Mouse (Mus musculus): ENCODE measurements around the gene Clasp2. TPM values are rescaled to one million over a fixed set of nuclear protein-coding genes. Genes with fewer than 3 reads are reported as not detected.
"Not testable (repeated sequence)": the region's sequence is repeated elsewhere in the genome, so short reads cannot be mapped to it uniquely, and the experiment has no call there.

The Clasp2 gene
- total RNA-seq, 2 experiments from 2014 or later = 147 to 243 TPM

GRCm38 (mm10) chr9:113813086-113813485 lies 71.8 kb downstream of the Clasp2 start:
- no peak for DNase-seq (ENCODE audit: low spot score in 2 of 2)

- DNase-seq (ENCODE audit: low spot score in 2 of 2) = peak in 1 of 2 experiments; percentile 26
Measured at GRCm38 (mm10) chr9:113815836-113816235, 74.6 kb downstream of the Clasp2 start.

- no peak for DNase-seq (ENCODE audit: low spot score in 2 of 2)
Measured at GRCm38 (mm10) chr9:113822150-113822549, 80.9 kb downstream of the Clasp2 start.

- no peak for DNase-seq (ENCODE audit: low spot score in 2 of 2)
Measured at GRCm38 (mm10) chr9:113828719-113829118, 87.4 kb downstream of the Clasp2 start.

- DNase-seq (ENCODE audit: low spot score in 2 of 2) = no peak
Measured at GRCm38 (mm10) chr9:113830219-113830618, 88.9 kb downstream of the Clasp2 start.

- no peak for DNase-seq (ENCODE audit: low spot score in 2 of 2)
Measured at GRCm38 (mm10) chr9:113833481-113833880, 92.2 kb downstream of the Clasp2 start.

- no peak for DNase-seq (ENCODE audit: low spot score in 2 of 2)
Measured at GRCm38 (mm10) chr9:113837001-113837400, 95.7 kb downstream of the Clasp2 start.

DNA sequence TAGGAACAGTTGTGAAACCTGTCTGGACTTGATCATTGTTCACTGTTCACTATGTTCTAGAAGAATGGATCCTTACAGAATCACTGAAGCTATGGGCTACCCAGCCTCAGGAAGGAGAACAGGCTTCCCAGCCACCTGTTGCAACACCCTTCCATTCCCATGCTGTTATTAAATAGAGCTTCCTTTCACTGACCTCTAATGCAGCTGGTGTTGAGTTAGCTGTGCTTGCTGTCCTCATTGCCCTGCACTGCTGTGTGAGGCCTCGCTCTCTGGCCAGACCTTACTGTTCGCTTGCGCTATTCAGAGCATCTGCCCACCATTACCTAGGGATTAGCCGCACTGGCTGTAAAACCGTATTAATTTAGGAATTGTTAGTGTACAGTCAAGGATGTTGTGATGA lies 96.2 kb downstream of the Clasp2 start:
- DNase-seq (ENCODE audit: low spot score in 2 of 2) = no peak

DNA sequence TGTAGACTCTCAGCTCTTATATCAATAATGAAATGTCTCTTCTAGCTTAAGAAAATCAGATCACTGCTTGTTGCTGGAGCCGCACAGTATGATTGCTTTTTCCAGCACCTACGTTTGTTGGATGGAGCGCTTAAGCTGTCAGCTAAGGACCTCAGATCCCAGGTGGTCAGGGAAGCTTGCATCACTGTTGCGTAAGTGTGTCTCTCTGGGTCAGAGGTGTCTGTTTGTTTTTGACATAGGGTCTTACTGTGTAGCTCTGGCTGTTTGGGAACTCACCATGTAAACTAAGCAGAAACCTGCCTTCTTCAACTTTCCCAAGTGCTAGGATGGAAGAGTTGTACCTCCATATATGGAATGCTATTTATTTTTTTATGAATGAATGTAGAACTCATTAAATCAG lies 102.8 kb downstream of the Clasp2 start:
- DNase-seq (ENCODE audit: low spot score in 2 of 2) = no peak

DNA sequence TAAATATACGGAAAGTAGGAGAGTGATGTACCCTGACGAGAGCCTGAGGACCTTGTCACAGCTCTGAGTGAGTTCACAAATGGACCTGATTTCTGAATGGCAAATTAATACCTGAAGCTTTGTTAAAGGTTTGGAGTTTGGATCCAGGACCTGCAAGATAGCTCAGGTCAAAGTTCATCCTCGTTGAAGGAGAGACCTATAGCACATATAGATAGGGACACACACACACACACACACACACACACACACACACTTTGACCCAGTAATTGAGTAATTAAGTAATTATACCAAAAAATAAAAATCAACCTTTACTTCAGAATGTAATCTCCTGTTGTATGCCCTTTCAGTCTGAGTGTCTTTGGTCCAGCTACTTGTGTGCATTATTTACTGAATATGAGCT lies 114.2 kb downstream of the Clasp2 start:
- DNase-seq (ENCODE audit: low spot score in 2 of 2) = no peak

DNA sequence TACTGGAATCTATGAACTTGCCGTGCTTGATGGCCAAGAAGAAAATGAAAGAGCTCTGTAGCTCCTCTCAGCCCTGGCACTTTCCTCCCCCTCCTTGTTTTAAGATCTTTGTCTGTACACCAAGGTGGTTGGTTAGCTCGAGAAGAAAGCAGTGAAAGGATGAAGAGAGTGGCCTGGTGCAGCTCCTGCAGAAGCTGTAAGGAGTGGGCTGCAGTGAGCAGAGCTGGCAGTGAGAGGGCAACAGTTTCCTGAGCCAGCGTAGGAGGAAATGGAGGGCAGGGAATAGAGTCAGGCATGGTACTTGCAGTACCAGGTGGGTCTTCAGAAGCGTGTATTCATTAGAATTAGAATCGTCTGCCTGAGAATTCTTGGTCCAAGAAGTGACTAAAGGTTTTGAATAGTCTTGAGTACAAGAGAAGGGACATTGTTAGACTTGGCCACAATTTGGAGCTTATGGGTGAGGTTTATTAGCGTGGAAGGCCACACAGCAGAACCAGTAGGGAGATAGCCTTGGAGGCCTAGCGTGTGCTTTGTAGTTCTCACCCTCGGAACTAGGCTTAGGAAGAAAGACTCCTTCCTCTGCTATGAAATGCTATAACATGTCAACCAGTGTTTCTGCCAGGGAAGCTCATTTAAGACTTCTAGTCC lies 116.1 kb downstream of the Clasp2 start:
- no peak for DNase-seq (ENCODE audit: low spot score in 2 of 2)

- no peak for DNase-seq (ENCODE audit: low spot score in 2 of 2)
Measured at GRCm38 (mm10) chr9:113857929-113858440, 116.7 kb downstream of the Clasp2 start.

- DNase-seq (ENCODE audit: low spot score in 2 of 2) = peak in 1 of 2 experiments; percentile 56
Measured at GRCm38 (mm10) chr9:113859420-113859819, 118.1 kb downstream of the Clasp2 start.

DNA sequence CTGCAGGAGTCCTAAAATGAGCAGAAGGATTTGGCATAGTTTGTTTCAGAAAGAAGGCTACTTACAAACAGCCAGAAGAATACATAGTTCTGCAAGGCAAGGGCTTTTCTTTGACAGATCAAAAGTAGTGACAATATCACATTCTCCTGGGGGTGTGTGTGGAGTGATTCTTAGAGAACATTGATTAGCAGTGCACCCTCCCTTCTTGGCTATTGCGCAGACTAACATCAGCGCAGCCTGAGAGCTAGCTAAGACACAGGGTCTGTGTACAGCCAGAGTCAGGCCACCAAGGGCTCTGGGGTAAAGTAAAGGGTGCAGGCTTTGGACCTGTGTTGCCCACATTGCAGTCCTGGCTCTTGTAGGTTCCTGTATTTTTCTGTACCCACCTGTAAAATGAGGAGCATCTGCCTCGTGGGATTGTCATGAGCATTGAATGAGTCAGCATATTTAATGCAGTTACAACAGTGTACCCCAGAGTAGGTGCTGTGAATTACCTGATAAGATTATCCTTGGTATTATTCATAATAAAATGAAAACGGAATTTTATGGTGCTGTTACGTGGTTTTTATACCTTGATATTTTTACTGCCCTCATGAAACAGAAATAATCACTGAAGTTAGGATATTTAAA lies 122.2 kb downstream of the Clasp2 start:
- DNase-seq (ENCODE audit: low spot score in 2 of 2) = no peak

DNA sequence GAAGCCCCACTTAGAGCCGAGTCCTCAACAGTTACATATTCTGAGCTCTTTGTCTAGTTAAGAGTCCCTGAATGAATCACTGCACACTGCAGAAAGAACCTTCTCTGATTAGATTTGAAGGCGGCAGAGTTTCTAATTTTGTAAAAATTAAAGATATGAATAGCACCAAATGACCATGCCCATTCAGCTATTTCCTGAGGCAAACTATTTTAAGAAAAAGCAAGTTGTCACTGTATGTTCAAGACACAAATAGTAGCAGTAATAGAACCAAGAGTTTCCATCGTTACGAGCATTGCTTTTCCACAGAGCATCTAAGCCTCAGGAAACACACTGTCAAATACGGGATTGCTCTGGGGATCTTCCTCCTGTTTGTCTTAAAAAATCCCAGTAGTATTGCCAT lies 126.7 kb downstream of the Clasp2 start:
- DNase-seq (ENCODE audit: low spot score in 2 of 2) = no peak

DNA sequence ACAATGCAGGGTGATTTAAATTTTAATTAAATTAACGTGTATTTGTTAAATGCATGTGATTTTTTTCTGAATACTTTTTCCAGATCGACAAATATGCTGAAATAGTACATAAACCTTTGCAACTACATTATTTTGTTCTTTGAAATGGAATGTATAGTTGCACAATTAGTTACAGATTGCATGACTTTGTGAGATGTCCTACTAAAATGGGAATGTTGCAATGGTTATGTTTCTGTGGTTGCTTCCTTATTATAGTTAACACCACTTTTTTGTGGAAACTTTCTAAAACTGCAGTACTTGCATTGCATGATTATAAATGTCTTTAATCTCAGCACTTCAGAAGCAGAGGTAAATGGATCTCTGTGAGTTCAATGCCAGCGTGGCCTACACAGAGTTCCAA lies 153.6 kb downstream of the Clasp2 start:
- DNase-seq (ENCODE audit: low spot score in 2 of 2) = no peak

DNA sequence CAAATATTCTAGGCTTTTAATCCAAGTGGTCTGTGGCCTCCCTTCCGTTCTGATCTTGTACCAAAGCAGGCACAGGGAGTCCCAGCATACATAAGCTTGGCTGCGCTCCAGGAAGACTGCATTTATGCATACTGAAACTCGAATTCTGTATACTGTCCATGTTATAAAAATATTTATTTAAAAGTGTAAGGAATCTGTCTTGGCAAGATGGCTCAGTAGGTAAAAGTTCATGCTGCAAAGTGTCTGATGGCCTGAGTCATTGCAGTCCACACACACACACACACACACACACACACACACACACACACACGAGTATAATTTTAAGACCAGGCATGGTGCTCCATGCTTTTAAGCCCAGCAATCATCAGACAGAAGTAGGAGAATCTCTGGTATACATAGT lies 161.9 kb downstream of the Clasp2 start:
- peak in 1 of 2 experiments; percentile 20 for DNase-seq (ENCODE audit: low spot score in 2 of 2)

DNA sequence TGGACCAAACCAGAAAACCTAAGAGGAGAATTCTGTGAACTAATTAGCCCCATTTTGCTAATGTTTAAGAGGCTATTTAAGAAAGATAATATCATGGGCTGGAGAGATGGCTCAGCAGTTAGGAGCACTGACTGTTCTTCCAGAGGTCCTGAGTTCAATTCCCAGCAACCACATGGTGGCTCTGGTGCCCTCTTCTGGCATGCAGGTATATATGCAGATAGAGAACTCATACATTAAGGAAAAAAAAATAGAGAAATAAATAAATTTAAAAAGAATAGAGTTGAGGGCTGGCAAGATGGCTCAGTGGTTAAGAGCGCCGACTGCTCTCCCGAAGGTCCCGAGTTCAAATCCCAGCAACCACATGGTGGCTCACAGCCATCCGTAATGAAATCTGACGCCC lies 163.0 kb downstream of the Clasp2 start:
- DNase-seq (ENCODE audit: low spot score in 2 of 2) = not testable (repeated sequence)

- no peak for DNase-seq (ENCODE audit: low spot score in 2 of 2)
Measured at GRCm38 (mm10) chr9:113915789-113916188, 174.5 kb downstream of the Clasp2 start.

- DNase-seq (ENCODE audit: low spot score in 2 of 2) = no peak
Measured at GRCm38 (mm10) chr9:113922677-113923076, 181.4 kb downstream of the Clasp2 start.

DNA sequence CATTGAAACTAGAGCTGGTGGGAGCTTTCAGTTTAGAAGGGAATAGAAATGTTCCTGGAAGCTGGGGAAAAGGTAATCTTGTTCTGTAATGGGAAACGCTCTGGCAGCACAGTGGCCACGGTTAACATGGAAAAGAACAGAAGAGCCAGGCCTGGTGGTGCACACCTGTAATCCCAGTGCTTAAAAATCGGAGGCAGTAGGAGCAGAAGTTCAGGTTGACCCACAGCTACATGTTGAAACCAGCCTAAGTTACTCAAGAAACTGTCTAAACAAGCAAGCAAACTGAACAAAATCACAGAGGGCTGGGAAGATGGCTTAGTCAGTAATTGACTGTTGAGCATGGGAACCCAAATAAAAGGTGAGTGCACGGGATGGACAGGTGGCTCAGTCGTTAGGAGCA lies 183.6 kb downstream of the Clasp2 start:
- no peak for DNase-seq (ENCODE audit: low spot score in 2 of 2)

GRCm38 (mm10) chr9:113928591-113928990 lies 187.3 kb downstream of the Clasp2 start:
- DNase-seq (ENCODE audit: low spot score in 2 of 2) = no peak

DNA sequence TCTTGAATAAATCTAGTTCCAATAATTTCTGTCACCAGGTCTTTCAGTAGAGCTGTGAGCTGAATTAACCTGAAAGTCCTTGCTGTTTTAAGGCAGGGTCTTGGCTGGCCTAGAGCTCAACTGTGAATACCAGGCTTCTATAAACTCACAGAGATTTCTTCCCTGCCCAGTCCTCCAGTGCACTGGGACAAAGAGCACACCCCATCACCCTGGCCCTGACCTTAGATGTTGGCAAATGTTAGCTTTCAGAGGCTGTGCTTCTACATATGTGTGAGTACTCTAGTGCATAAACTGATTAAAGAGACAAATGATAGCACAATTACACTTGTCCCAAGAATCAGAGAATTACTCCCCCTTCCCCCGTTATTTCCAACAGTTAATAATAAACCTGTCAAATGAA lies 188.4 kb downstream of the Clasp2 start:
- no peak for DNase-seq (ENCODE audit: low spot score in 2 of 2)

Data from adrenal gland, adult 18-20 months (tissue).